Mouse (Mus musculus) kidney, adult 2 months (tissue): ENCODE data around the gene Mical3.

ENCODE experiments used
- CTCF ChIP-seq: fragments of 200-500 bp; conservative IDR thresholded peaks from 2 replicates; pipeline ENCODE4 v1.5.1; 2011; ENCODE audit warnings: low read depth, mild to moderate bottlenecking, control low read depth, low read length, moderate library complexity, mixed read lengths; ENCODE audit not compliant: insufficient read depth, insufficient read length
- POLR2A ChIP-seq: fragments of 200-500 bp; IDR thresholded peaks from one replicate; pipeline ENCODE4 v1.6.1; 2011; ENCODE audit warnings: low read depth, low read length, control low read depth

DNA sequence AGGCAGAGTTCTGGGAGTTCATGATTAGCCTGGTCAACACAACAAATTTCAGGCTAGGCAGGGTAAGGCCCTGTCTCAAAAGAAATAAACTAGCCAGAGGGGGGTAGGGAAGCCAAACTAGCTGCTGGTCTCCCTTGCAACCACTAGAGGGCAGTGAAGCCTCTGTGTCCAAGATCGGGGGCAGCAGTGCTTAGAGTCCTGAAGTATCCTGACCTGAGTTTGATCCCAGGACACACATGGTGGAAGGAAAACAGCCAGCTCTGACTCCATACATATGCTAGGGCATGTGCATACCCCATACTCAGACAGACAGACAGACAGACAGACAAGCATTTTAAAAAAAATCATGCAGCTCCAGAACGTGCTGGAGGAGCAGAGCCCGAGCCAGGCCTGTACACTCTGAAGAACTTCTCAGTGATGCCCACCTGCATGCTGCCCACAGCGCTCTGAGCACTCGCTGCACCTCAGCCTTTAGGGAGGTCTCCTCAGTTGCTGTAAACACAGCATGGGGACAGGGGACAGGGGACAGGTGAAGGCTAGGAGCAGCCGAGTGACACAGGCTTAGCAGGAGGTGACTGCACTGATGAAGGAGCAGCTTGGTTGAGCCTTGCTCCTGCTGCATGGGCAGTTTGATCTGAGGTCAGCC lies 232.5 kb downstream of the Mical3 start:
- TF ChIP-seq POLR2A: no peak
- peak; percentile 93 for TF ChIP-seq CTCF
